Mouse (Mus musculus) frontal cortex, adult 2 months (tissue): ENCODE measurements at regions not wholly inside any gene's neighbourhood (a gene's known extent, or its start where the extent isn't known, plus 50 kb on each side); places are given as distances from the start of the nearest gene placed in this dataset.
A peak's percentile ranks its signal among the peaks of the same experiment; 100 is the strongest.

Experiments
- DNase-seq, 2 experiments: peaks; one replicate each; pipeline ENCODE4 v3.0.0; 2022; ENCODE audit warnings: low spot score in 1 of 2; ENCODE audit errors: extremely low spot score in 1 of 2

DNA sequence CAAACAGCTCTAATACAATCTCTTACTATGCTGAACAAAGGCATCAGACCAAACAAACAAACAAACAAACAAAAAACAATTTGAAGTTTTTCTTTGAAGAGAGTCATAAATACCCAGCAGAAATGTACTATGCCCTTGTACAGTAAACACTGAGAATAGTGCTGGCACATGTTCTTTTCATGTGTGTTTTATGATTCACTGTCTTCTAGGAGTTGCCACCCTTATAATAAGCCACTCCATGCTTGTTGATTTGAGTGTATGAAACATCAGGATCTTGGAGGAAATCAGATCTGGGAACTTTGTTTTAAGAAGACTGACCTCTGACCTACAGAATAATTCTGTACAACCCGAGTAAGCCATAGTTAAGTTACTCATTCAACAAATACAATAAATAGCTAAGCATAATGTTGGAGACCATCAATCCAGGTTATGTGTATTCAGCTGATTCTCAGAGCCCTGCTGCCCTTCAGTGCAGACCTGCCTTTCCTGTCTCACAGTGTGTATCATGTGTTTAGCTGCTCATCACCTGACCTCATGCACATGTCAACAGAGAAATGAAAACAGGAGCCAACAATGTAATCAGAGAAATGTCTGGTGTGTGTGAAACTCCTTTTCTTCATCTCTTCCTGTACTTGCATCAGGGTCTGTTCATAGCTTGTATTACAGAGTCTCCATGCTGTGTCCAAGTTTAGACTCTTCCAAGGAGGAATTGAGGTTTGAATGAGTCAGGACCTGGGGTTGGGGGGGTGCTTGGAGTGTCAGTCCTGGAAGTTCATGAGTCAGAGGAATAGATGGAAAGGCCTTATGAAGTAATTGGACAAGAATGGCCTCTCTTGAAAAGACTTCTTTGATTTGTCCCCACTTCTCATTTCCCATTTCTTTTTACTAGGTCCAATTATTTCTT is 596.8 kb upstream of the Camk1g start:
- DNase-seq, result no peak

DNA sequence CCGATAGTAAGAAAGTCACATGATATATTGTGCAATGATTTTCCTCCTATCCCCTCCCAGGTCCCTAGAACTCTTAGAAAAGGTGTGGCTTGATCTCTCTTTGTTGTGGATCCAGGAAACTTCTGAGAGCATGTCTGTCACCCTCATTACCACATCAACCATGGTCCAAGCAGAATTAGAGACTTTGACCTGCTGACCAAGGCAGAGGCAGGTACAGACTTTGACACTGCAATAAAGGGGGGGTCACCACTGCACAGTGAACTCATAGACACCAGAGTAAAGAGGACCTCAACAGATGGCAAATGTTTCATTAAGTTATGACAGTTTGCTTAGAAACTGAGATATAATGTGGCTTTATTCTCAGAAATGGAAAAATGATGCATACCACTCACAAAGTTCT is 595.2 kb upstream of the Camk1g start:
- DNase-seq, result no peak

DNA sequence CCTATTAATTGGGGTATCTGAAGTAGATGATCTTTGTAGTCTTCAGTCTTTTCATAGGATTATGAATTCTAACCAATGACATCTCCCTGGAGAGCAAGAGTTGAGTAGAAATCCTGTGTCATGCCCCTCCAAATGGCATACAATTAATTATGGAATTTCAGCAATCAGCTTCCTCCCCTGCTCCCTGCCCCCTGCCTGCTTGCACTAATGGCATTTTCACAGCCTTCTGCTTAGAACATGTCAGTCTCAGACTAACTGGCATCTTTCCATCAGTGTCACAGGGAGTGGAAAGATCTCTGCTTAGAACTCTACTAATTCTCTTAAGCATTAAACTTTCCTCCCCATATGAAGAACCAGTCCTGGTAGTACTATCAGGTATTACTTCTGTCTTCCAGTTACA is 581.8 kb upstream of the Camk1g start:
- DNase-seq, result no peak

DNA sequence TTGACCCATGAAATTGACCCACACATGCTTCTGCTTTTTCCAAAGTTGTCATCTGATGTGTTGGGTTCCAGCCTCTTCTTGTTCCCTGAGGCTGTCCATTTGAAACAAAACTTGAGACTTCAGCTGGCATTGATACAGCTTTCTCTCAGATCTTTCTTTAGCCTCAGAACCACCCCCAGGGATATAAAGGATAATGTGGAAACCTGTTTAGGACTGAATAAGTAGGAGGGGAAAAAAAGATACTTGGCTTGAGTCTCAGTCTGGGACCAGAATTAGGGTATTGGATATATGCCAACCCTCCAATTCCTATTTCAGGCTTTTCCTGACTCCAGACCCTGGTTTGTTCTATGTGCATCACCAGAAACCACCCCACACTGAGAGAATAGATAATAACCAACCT is 579.7 kb upstream of the Camk1g start:
- DNase-seq, result peak; percentile 35 to 37

DNA sequence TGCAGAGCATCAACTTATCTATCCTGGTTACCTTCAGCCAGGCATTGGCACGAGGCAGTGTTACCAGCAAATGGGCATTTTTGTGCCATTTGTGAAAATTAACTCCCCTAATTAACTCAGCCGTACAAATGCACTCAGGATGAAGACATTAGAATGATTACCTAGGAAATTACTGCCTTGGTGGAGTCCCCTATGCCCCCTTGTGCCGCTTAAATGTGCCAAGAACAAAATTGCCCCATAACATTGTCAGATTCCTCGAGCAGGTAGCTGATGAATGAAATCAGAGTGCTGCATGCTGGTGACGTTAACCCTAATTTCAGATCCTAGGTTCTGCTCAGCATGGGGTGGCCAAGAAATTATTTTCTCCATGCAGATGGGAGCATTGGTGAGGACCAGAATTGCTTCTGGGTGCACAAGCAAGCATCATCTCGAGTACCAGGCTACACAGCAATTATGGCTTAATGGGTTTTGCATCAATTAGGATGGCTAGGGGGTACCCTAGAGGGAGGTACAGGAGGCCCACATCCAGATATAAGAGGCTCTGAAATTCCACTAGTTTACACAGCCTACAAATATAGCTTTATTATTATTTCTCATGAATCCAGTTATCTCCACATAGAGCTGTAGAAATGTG is 577.0 kb upstream of the Camk1g start:
- DNase-seq, result no peak

DNA sequence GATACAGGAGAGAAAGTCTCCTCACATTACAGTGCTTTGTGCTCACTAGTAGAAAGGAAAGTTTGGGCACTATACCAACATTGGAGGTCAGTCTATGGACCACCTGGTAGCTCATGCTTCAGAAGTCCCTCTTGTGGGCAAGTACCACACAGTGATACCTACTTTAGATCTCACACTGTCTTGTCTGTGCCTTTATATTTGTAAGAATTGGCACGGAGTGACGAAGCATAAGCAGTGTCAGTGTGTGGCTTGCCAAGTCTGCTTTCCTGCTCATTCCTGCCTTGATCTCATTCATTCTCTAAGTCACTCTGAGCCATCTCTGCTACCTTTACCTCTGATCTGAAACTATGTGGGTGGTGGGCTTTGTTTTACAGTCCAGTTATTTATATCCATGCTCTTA is 565.9 kb upstream of the Camk1g start:
- peak in 1 of 2 experiments; percentile 8 for DNase-seq

DNA sequence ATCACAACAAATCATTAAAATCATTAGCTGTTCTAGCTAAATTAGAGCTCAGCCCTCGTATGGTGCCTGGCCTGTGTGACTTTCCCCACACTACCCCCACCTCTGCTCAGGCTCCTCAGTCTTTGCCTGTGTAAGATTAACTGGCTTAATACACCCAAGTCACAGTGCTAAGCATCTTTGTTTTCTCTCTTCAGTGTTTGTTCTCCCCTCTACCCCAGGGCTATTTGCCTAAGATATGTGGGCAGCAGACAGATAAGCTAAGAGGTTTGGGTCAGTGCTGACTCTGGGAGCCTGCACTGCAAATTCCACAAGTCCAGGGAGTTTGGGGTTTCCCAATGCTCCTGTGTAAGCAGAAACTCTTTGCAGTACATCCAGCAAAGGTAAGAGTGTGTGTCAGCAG is 564.2 kb upstream of the Camk1g start:
- no peak for DNase-seq

DNA sequence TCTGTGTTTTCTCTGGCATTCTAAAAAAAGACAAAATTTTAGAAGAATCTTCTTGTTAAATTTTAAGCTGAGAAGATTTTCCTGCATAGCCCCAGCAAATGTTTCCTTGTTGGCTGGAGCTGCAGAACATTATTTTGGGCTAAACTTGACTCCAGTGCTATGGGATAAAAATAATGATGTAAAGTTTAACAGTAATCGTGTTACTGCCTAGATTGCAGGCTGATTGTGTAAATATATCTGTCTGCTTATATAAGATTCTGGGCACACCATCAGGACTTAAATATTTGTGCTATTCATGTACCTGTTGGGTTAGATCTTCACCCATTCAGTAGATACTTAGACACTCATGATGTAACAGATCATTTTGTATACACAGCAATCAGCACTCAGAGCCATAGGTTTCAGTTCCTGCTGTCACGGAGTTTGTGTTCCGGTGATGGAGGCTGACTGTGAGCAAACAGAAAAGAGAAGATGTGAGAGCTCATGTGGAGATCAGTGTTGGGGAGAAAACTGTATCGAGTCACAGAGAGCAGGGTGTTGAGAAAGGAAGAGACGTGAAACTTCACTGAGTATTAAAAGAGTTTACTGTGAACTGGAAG is 561.1 kb upstream of the Camk1g start:
- DNase-seq, result peak; percentile 34 to 41

DNA sequence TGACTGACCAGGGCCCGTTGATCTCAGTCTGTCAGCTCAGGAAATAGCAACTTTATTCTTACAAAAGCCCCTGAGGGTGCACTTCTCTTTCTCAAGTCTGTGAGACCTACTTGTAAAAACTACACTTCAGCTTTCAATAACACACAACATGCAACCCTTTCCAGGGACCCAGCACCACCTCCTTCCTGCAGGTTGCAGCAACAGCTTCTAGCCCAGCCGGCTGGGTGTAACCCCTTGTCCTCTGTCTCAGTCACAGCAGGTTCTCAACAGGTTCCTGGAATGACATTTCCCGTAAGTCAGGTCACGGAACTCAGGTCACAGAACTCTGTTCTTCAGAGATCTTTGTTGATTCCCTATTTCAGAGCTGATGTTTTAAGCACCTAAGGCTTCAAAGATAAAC is 558.5 kb upstream of the Camk1g start:
- no peak for DNase-seq

DNA sequence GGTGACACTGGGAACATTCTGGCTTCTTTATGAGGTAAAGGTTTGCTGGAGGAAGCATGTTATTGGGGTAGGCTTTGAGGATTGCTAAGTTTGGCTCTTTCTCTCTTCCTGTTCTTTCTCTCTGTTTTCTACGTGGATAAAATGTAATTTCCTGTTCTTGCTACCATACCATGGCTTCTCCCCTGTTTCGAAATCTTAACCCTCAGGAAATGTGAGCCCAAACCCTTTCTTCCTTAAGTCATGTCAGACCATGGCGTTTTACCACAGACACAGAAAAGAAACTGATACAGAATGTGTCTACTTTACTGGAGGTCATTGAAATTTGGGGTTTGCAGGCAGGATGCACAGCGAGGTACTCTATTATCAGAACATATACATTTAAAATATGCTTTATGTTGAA is 552.7 kb upstream of the Camk1g start:
- DNase-seq, result no peak

DNA sequence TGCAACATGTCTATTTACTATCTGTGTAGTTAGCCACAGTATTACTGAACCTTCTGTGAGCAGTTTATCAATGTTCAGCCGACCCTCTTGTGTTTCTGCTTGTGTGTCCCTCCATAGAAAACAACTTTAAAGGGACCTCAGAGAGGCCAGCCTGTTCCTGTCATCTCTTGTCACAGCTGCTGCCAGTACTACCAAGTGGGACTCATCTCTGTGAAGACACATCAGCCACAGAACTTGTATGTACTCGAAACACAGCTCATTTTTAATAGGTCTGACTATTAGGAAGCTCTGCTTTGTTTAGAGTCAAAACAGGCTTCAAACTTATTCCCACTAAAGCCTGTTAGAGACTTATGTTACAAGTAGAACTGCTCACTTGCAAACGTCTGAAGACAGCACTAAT is 549.1 kb upstream of the Camk1g start:
- no peak for DNase-seq

DNA sequence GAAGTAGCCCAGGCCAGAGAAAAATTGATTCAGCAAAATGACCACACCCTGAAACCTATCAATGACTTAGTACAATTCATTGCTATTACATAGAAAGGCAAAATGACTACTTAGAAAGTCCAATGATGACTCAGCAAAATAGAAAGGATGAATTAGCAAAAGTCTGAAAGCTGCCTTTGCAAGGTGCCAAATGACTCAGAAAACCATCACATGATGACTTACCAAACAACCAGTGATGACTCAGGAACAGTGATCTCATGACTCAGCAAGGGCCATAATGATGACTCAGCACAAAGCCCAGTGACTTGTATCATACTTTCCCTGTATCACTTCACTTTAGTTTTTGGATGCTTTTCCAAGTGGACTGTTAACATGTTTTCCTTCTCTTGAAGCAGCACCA is 535.6 kb upstream of the Camk1g start:
- DNase-seq, result peak in 1 of 2 experiments; percentile 8

DNA sequence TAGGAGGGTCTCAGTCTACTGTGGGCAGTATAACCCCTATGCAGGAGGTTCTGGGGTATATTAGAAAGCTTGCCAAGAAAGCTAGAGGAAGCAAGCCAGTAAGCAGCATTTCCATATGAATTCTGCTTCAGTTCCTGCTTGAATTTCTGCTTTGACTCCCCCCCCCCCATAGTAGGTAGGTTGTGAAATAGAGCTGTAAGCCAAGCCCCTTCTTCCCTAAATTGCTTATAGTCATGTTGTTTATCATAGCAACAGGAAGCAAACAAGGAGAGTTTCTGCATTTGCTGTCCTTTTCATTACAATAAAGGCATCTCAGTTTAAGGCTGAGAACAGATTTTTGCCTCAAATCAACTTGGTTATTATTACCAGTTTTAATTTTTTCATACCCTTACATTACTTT is 524.0 kb upstream of the Camk1g start:
- DNase-seq, result no peak

DNA sequence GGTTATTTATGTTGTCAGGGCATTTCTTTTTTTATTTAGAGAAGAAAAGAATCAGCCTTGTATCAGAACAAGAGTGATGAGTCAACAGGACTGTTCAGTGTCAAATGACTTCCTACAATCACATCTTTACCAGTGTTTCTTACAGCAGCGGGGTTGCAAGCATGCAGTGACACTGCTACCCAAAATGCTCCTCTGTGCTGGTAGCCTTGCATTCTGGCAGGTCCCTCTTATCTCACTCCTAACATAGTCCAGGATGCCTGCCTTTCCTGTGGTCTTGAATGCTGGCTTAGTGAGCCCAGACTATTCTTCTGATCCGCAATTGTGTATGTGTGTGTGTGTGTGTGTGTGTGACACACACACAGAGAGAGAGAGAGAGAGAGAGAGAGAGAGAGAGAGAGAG is 506.4 kb upstream of the Camk1g start:
- no peak for DNase-seq

DNA sequence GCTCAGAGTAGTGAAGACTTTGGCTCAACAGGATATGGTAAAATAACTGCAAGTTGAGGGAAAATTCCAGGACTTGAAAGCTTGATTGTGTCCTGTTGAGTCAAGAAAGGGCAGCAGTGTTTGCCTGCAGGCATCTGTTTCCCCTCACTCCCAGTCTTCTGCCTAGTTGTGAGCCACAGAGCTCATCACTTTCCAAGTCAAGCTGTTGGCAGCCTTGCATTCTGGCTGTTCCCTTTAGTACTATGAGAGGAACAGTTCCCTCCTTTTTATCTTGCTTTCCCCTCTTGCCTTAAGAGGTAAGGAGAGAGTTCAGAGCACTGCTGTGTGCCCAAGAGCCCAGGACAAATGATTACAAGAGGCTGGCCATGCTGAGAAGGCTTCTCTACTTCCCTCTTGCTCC is 506.0 kb upstream of the Camk1g start:
- no peak for DNase-seq

DNA sequence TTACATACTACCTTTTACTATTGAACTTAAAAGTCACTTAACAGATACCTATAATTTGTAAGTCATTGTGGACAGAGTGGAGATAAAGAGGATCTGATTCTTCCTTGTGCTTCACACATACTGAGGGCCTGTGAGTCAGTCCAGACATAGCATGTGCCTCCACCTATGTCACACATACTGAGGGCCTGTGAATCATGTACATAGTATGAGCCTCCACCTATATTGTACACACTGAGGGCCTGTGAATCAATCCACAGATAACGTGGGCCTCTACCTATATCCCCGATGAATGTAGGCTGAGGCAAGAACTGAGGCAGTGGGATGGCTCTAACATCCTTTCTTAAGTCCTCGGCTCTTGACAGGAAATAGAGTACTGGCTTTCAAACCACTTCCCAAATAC is 505.2 kb upstream of the Camk1g start:
- DNase-seq, result no peak

DNA sequence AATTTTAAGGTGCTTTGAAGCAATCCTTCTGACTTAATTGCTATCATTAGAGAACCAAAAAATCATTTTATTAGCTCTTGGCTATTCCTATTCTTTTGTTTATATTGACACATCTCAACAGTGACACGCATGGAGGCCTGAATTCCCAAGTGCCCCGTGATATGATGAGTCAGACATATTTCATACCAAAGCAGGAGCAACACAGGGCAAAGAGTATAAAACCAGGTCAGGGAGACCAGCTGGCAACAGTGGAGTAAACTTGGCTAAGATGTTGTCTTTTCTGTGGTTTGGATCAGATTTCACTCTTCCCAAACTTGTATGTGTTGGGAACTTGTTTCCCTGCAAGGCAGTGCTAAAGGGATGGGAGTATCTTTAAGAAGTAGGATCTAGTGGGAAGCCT is 500.6 kb upstream of the Camk1g start:
- no peak for DNase-seq

DNA sequence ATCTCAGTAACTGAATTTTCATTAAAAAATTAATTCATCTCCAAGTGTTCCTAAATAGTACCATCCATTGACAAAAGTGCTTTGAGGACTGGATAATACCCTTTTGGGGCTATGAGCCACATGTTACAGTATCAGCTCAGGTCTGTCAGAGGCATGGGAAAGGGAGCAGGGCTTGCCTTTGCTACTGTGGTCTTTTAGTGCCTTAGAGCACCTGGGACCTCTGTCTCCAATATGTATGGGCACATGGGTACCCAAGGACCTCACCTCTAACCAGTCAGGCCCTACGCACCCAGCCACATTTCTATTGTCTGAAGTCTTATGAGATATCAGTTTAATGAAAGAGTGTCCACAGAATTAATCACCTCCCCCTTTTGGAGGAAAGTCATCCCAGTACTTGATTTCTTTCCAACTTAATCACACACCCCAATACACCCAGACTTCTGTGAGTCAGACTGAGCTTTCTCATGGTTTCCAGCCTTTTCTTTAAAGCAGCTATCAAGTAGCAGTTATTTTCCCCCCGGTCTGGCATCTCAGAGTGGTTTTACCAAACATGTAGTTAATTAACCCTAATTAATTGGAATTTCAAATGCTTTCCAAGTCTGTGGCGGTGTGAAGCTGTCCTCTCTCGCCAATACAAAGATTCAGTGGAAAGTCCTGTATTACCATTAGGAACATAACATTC is 498.7 kb upstream of the Camk1g start:
- DNase-seq, result no peak

DNA sequence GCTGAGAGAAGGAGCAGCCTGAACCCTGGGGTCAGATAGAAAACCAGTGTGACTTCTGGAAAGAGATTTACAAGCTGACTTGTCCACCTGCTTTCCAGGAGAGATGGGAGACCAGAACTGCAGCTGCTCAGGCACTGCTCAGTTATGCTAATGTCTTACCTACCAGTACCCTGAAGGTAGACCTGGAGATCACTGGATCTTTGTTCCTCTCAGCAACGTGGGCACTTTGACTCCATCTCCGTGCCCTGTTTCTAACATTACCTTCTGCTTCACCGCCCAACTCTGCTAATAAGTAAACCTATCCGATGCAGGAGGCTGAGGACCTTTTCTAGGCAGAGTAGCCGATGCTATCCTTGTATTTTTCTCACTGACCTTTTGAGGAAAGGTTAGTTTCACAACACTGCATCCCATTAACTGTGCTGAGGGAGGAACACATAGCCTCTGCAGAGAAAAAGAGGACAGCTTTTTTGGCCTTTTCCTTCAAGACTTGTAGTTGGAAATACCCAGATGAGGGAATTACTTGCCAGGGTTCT is 490.7 kb upstream of the Camk1g start:
- no peak for DNase-seq

DNA sequence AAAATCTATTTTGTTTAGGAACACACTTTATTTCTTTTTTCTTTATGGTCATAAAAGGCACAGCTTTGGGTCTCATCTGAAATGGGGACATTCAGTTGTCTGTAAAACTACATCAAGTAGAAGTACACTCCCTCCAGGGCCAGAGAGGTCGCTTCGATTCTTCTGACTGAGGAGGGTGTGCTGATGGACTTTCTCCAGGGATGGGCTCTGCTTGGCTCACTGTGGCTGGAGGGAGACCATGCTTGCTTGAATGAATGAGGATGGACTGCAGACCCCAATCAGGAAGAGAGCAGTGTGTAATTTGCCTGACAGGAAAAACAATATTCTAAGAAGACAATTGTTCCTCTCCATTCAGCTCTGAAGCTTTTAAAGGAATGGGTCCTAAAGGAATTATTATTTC is 490.3 kb upstream of the Camk1g start:
- DNase-seq, result no peak
